Mouse (Mus musculus): ENCODE measurements around the gene Pgm1. TPM values are rescaled to one million over a fixed set of nuclear protein-coding genes. Genes with fewer than 3 reads are reported as not detected.

Gene Pgm1
- polyA plus RNA-seq, 1 experiment from 2014 or later: 71.4 TPM

DNA sequence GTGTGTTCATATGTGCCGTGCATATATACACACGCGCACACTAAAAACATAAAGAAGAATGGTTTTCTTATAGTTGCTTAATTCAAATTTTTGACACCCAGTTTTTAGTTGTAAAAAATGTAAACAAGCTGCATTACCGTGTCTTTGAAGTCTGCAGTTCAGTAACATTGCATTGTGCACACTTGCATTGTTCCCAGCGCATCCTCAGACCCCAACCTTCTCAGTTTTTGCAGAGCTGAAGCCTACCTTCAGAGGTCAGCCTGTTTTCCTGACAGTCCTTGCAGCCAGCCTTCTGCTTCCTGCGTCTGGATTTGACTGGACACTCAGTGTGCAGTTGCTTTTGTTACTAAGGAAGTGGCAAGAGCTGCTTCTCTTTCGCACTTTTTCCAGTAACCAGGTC is 55.9 kb downstream of the Pgm1 start:
- no peak overlapping the region for H3K4me3 ChIP-seq (ENCODE audit: low read depth, low read length)
- no peaks in the 10 kb centered on the region for H3K27me3 ChIP-seq (replicated peaks; ENCODE audit: control insufficient read depth, insufficient read depth, low read length)
- no peak for ATAC-seq (ENCODE audit: low read depth)
- H3K9me3 ChIP-seq (ENCODE audit: control insufficient read depth, low read length): no peaks in the 10 kb centered on the region
- H3K9ac ChIP-seq (ENCODE audit: low read depth, low read length): no peak overlapping the region
- H3K36me3 ChIP-seq (ENCODE audit: control insufficient read depth, insufficient read depth, low read length): peaks cover 3% of the 10 kb centered on the region; the same call in 1 of the 2 replicates
- no peak overlapping the region for H3K4me2 ChIP-seq (ENCODE audit: low read depth, low read length)
- no peak for DNase-seq (ENCODE audit: low spot score)
- no peaks in the 10 kb centered on the region for H3K4me1 ChIP-seq (ENCODE audit: control insufficient read depth, insufficient read depth, low read length)
- 82% methylated on average over 7 of the region's 7 CpGs for WGBS
- no peak overlapping the region for H3K27ac ChIP-seq (replicated peaks; ENCODE audit: low read depth, low read length)

DNA sequence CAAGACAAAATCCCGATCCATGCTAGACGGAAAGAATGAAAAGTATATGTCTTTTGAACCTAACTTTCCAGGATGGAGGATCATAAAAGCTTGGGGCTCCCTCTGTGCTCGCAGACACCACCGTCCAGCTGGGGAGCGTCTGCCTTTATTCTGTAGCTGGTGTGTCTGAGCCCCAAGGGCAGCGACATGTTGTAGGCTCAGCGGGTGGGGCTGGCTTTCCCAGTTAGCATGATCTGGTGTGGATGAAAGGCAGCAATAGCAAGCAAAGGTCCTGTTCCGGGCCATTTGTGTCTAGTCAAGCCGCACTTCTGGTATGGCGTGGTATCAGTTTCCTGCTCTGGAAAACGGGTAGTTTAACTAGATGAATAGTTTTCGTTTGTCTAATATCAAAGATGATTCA is 56.4 kb downstream of the Pgm1 start:
- WGBS: 68% methylated on average over 12 of the region's 12 CpGs
- Histone ChIP-seq H3K36me3 (ENCODE audit: control insufficient read depth, insufficient read depth, low read length) (0 out of 2 replicates have a peak, but pooled peaks cover 3% of the 10 kb centered on the region), H3K4me2 (ENCODE audit: low read depth, low read length) (no peak overlapping the region), H3K27me3 (replicated peaks; ENCODE audit: control insufficient read depth, insufficient read depth, low read length) (no peaks in the 10 kb centered on the region), H3K4me3 (ENCODE audit: low read depth, low read length) (no peak overlapping the region), H3K27ac (replicated peaks; ENCODE audit: low read depth, low read length) (no peak overlapping the region), H3K4me1 (ENCODE audit: control insufficient read depth, insufficient read depth, low read length) (no peaks in the 10 kb centered on the region), H3K9me3 (ENCODE audit: control insufficient read depth, low read length) (no peaks in the 10 kb centered on the region), H3K9ac (ENCODE audit: low read depth, low read length) (no peak overlapping the region)
- ATAC-seq (ENCODE audit: low read depth): no peak
- DNase-seq (ENCODE audit: low spot score): no peak

DNA sequence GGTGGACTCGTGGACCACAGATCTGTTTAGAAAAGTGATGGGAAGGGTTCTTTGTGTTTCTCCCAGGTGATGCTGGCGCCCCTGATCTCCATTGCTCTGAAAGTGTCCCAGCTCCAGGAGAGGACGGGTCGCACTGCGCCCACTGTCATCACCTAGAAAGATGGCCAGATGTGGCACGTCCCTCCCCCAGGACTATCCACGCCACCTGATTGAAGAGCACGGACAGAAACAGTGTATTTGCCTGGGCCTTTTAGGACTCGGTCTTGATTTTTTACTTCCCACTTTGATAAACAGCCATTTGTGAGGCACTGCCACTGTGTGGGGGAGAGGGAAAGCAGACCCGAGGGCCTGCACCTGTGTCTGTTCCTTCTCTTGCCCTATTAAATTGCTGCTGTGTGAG is 57.4 kb downstream of the Pgm1 start:
- Histone ChIP-seq H3K4me3 (ENCODE audit: low read depth, low read length) (no peak overlapping the region), H3K4me1 (ENCODE audit: control insufficient read depth, insufficient read depth, low read length) (no peaks in the 10 kb centered on the region), H3K36me3 (ENCODE audit: control insufficient read depth, insufficient read depth, low read length) (0 out of 2 replicates have a peak, but pooled peaks cover 3% of the 10 kb centered on the region), H3K27ac (replicated peaks; ENCODE audit: low read depth, low read length) (no peak overlapping the region), H3K9ac (ENCODE audit: low read depth, low read length) (no peak overlapping the region), H3K9me3 (ENCODE audit: control insufficient read depth, low read length) (no peaks in the 10 kb centered on the region), H3K4me2 (ENCODE audit: low read depth, low read length) (no peak overlapping the region), H3K27me3 (replicated peaks; ENCODE audit: control insufficient read depth, insufficient read depth, low read length) (no peaks in the 10 kb centered on the region)
- DNase-seq (ENCODE audit: low spot score): no peak
- no peak for ATAC-seq (ENCODE audit: low read depth)
- 79% methylated on average over 10 of the region's 10 CpGs for WGBS

DNA sequence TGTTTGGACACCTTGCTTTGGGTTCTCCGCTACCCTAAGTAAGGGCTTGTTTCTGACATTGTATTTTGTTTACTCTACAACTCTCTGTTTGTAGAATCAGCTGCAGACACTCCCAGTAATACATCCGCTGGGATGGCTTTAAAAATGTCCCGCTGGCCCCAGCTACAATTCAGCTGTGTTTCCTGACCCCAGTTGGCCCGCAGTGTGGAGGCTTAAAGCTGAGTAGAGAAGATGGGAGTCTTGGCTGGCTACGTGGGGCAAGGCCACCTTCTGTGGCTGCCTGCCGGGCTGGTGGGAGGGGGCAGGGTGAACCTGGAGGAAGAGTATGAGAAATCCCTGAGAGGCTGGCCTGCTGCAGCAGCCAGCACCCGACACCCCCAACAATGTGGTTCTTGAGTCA is 59.6 kb downstream of the Pgm1 start:
- H3K9ac ChIP-seq (ENCODE audit: low read depth, low read length): no peak overlapping the region
- no peaks in the 10 kb centered on the region for H3K36me3 ChIP-seq (ENCODE audit: control insufficient read depth, insufficient read depth, low read length)
- no peak overlapping the region for H3K4me3 ChIP-seq (ENCODE audit: low read depth, low read length)
- no peaks in the 10 kb centered on the region for H3K9me3 ChIP-seq (ENCODE audit: control insufficient read depth, low read length)
- no peak overlapping the region for H3K27ac ChIP-seq (replicated peaks; ENCODE audit: low read depth, low read length)
- DNase-seq (ENCODE audit: low spot score) (no peak), ATAC-seq (ENCODE audit: low read depth) (no peak)
- no peak overlapping the region for H3K4me2 ChIP-seq (ENCODE audit: low read depth, low read length)
- H3K27me3 ChIP-seq (replicated peaks; ENCODE audit: control insufficient read depth, insufficient read depth, low read length): no peaks in the 10 kb centered on the region
- no peaks in the 10 kb centered on the region for H3K4me1 ChIP-seq (ENCODE audit: control insufficient read depth, insufficient read depth, low read length)
- WGBS: 71% methylated on average over 7 of the region's 7 CpGs

DNA sequence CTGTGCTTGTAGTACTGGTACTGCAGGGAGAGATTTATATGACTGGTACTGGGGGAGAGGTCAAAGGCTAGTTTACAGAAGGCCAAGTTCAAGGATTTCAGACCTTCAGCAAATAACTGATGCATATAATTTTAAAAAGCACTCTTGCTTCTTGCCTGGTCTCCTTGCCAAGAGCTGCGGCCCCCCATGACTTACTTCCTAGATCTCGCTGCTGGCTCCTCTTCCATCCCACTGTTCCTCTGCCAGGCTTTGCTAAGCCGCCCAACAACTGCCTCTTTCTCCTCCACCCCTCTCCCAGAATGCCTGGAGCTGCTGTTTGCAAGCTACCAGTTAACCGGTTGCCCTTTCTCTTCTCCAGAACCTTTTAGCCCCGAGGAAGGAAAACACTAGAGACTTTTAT is 71.8 kb downstream of the Pgm1 start:
- no peak overlapping the region for H3K27ac ChIP-seq (replicated peaks; ENCODE audit: low read depth, low read length)
- WGBS: 61% methylated on average over 5 of the region's 5 CpGs

DNA sequence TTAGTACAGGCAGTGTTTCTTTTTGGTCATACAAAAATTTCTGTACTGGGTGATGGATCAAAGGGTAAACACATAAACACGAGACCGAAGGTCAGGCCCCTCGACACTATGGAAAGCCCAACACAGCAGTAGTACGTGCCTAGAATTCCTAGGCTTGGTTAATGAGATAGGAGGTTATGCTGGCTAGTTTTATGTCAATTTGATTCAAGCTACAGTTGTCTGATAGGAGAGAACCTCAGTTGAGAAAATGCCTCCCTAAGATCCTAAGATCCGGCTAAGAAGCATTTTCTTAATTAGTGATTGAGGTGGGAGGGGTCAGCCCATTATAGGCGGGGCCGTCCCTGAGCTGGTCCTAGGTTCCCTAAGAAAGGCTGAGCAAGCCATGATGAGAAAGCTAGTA is 72.6 kb downstream of the Pgm1 start:
- Histone ChIP-seq H3K4me1 (ENCODE audit: control insufficient read depth, insufficient read depth, low read length) (no peaks in the 10 kb centered on the region), H3K27me3 (replicated peaks; ENCODE audit: control insufficient read depth, insufficient read depth, low read length) (no peaks in the 10 kb centered on the region), H3K27ac (replicated peaks; ENCODE audit: low read depth, low read length) (no peak overlapping the region), H3K4me2 (ENCODE audit: low read depth, low read length) (no peak overlapping the region), H3K9ac (ENCODE audit: low read depth, low read length) (no peak overlapping the region), H3K4me3 (ENCODE audit: low read depth, low read length) (no peak overlapping the region), H3K36me3 (ENCODE audit: control insufficient read depth, insufficient read depth, low read length) (no peaks in the 10 kb centered on the region), H3K9me3 (ENCODE audit: control insufficient read depth, low read length) (no peaks in the 10 kb centered on the region)
- ATAC-seq (ENCODE audit: low read depth) (no peak), DNase-seq (ENCODE audit: low spot score) (no peak)
- 69% methylated on average over 7 of the region's 7 CpGs for WGBS

More for the DNA sequence above, 71.8 kb downstream of the Pgm1 start:
- Histone ChIP-seq H3K4me1 (ENCODE audit: control insufficient read depth, insufficient read depth, low read length) (no peaks in the 10 kb centered on the region), H3K4me2 (ENCODE audit: low read depth, low read length) (no peak overlapping the region), H3K9ac (ENCODE audit: low read depth, low read length) (no peak overlapping the region), H3K27me3 (replicated peaks; ENCODE audit: control insufficient read depth, insufficient read depth, low read length) (no peaks in the 10 kb centered on the region), H3K9me3 (ENCODE audit: control insufficient read depth, low read length) (no peaks in the 10 kb centered on the region), H3K36me3 (ENCODE audit: control insufficient read depth, insufficient read depth, low read length) (no peaks in the 10 kb centered on the region), H3K4me3 (ENCODE audit: low read depth, low read length) (no peak overlapping the region)
- DNase-seq (ENCODE audit: low spot score): no peak
- ATAC-seq (ENCODE audit: low read depth): no peak

DNA sequence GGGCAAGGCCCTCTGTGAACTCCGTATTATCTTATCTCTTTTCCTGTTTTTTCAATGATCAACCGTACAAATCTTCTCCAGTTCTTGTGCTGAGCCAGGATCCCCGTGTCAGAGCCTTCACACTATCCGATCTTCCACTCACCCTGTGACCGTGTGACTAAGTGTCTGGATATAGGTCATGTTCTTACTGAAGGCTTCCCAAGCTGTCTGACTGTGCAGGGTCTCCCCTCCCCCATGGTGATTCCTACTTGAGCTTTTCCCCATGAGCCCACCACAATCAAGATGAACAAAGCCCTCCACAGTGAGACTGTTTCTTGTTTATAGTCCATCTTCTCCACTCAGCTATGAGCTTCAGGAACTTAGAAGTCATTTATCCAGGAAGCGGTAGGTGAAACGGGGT is 78.5 kb downstream of the Pgm1 start:
- 78% methylated on average over 7 of the region's 7 CpGs for WGBS
- Histone ChIP-seq H3K36me3 (ENCODE audit: control insufficient read depth, insufficient read depth, low read length) (no peaks in the 10 kb centered on the region), H3K9me3 (ENCODE audit: control insufficient read depth, low read length) (no peaks in the 10 kb centered on the region), H3K4me2 (ENCODE audit: low read depth, low read length) (no peak overlapping the region), H3K9ac (ENCODE audit: low read depth, low read length) (no peak overlapping the region), H3K27ac (replicated peaks; ENCODE audit: low read depth, low read length) (no peak overlapping the region), H3K4me1 (ENCODE audit: control insufficient read depth, insufficient read depth, low read length) (no peaks in the 10 kb centered on the region), H3K27me3 (replicated peaks; ENCODE audit: control insufficient read depth, insufficient read depth, low read length) (no peaks in the 10 kb centered on the region), H3K4me3 (ENCODE audit: low read depth, low read length) (no peak overlapping the region)
- ATAC-seq (ENCODE audit: low read depth): no peak
- DNase-seq (ENCODE audit: low spot score): no peak

DNA sequence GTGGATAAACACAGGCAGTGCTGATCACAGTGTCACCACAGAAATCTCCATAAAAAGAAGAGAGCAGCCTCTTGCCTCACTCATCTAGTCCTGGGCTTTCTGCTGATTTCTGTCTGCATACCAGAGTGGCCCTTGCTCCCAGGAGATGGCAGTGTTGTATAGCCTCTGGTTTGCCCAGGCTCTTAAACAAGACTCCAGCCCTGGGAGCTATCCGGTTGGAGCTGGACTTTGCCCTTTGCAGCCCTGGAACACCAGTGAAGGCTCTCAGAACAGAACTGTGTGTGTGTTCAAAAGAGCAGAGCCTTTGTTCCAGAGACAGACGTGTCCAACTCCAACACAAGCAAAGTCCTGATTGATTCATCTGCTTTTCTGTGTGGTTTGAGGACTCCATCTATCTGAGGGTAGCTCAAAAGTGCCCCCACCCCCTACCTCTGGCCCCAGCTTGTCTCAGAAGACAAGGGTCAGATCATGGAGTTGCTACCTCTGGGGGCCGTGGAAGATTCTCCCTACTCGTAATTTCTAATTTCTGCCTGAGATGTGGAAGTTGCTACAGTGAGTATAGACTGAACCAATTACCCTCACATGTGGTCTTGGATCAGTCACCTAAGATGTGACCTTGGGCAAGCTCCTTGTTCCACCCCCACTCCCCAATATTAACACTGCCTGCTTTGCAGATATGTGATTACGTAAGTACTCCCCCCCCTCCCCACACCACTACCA is 79.3 kb downstream of the Pgm1 start:
- Histone ChIP-seq H3K9me3 (ENCODE audit: control insufficient read depth, low read length) (no peaks in the 10 kb centered on the region), H3K9ac (ENCODE audit: low read depth, low read length) (no peak overlapping the region), H3K27ac (replicated peaks; ENCODE audit: low read depth, low read length) (no peak overlapping the region), H3K4me1 (ENCODE audit: control insufficient read depth, insufficient read depth, low read length) (no peaks in the 10 kb centered on the region), H3K4me3 (ENCODE audit: low read depth, low read length) (no peak overlapping the region), H3K36me3 (ENCODE audit: control insufficient read depth, insufficient read depth, low read length) (no peaks in the 10 kb centered on the region), H3K4me2 (ENCODE audit: low read depth, low read length) (no peak overlapping the region), H3K27me3 (replicated peaks; ENCODE audit: control insufficient read depth, insufficient read depth, low read length) (no peaks in the 10 kb centered on the region)
- ATAC-seq (ENCODE audit: low read depth) (peak; percentile 80), DNase-seq (ENCODE audit: low spot score) (peak; percentile 88)
- WGBS: 36% methylated on average over 5 of the region's 5 CpGs

DNA sequence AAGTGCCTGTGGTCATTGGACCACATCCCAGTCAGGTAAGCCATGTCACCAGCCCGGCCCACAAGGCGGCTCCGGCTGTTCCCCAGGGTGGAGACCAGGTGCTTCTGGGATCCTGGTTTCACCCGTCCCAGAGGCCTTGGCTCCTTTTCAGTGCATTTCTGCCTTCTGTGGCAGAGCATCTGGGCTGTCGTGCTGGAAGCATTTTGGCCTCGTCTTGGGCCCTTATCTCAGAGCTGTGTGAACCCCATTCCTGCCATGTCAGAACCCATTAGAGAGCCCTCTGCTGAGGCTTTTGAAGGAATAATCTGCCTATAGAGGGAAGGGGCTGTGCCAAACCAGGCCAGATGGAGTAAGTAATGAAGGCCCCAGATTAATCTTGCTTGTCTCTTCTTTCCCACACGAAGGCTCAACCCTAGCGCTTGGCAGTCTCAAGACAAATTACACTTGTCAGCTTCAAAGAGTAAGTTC is 80.0 kb downstream of the Pgm1 start:
- Histone ChIP-seq H3K9me3 (ENCODE audit: control insufficient read depth, low read length) (no peaks in the 10 kb centered on the region), H3K27me3 (replicated peaks; ENCODE audit: control insufficient read depth, insufficient read depth, low read length) (no peaks in the 10 kb centered on the region), H3K9ac (ENCODE audit: low read depth, low read length) (no peak overlapping the region), H3K36me3 (ENCODE audit: control insufficient read depth, insufficient read depth, low read length) (no peaks in the 10 kb centered on the region), H3K27ac (replicated peaks; ENCODE audit: low read depth, low read length) (no peak overlapping the region), H3K4me3 (ENCODE audit: low read depth, low read length) (no peak overlapping the region), H3K4me2 (ENCODE audit: low read depth, low read length) (no peak overlapping the region), H3K4me1 (ENCODE audit: control insufficient read depth, insufficient read depth, low read length) (no peaks in the 10 kb centered on the region)
- DNase-seq (ENCODE audit: low spot score) (peak; percentile 82), ATAC-seq (ENCODE audit: low read depth) (peak; percentile 67)
- WGBS: 40% methylated on average over 8 of the region's 8 CpGs
